Mouse (Mus musculus): Measurements from ENCODE around the gene Bmp5. TPM values are rescaled to one million over a fixed set of nuclear protein-coding genes. Genes with fewer than 3 reads are reported as not detected.

Gene Bmp5
- polyA plus RNA-seq, 1 experiment from 2014 or later: not detected

Other genes starting within 250 kb of the Bmp5 start
- gene Tmod3, start 215.7 kb upstream of the Bmp5 start, polyA plus RNA-seq (2018): 69.0 to 94.7 TPM (median 81.9 TPM) in 3 replicates
- not detected in 3 replicates for gene Tmod2, start 164.0 kb upstream of the Bmp5 start, polyA plus RNA-seq (2018)
- gene Lysmd2, start 149.6 kb upstream of the Bmp5 start, polyA plus RNA-seq (2018): 0.83 TPM in 1 of 3 replicates, not detected in the others
- not detected in 3 replicates for gene Scg3, start 91.3 kb upstream of the Bmp5 start, polyA plus RNA-seq (2018)
- gene Hmgcll1, start 239.5 kb downstream of the Bmp5 start, polyA plus RNA-seq (2018): not detected in 3 replicates

Measured in macrophage (primary cell).